Mouse (Mus musculus) central nervous system, embryonic 11.5 days (tissue): ENCODE data around the gene Lce3d. TPM values are rescaled to one million over a fixed set of nuclear protein-coding genes. Genes with fewer than 3 reads are reported as not detected.

ENCODE experiments used
- polyA plus RNA-seq: library from polyadenylated mRNA; depleted of rRNA; stranded (reverse); fragments of >200 nt; gene quantifications from 2 replicates; pipeline ENCODE4 v1.2.3, GENCODE M21; 2012; rRNA removed

Lce3d gene
- polyA plus RNA-seq, result not detected in 2 replicates

GRCm38 (mm10) chr3:92957090-92957489 is at the start of gene Lce3d:
Gene Lce3d (plus strand): TSS chr3:92957390.

GRCm38 (mm10) chr3:92926130-92926529 is 31.1 kb upstream of the Lce3d start, which contains the start of gene Lce3a:
Gene Lce3a (minus strand): TSS chr3:92926230.

GRCm38 (mm10) chr3:92932679-92933078 is 24.5 kb upstream of the Lce3d start, which contains the start of gene Lce3b:
Gene Lce3b (plus strand): TSS chr3:92932979.

GRCm38 (mm10) chr3:92944186-92944585 is 13.0 kb upstream of the Lce3d start, which contains the start of gene Lce3c:
Gene Lce3c (plus strand): TSS chr3:92944486.

GRCm38 (mm10) chr3:92966761-92967160 is 9.6 kb downstream of the Lce3d start, which contains the start of gene Lce3e:
Gene Lce3e (plus strand): TSS chr3:92967061.

GRCm38 (mm10) chr3:92991926-92992325 is 34.7 kb downstream of the Lce3d start, which contains the start of gene Lce3f:
Gene Lce3f (plus strand): TSS chr3:92992226.

Other genes with a start within 250 kb of the Lce3d start
- not detected in 2 replicates for gene Lce1e, start 248.3 kb upstream of the Lce3d start, polyA plus RNA-seq
- not detected in 2 replicates for gene Lce1f, start 237.0 kb upstream of the Lce3d start, polyA plus RNA-seq
- not detected in 2 replicates for gene Gm38119, start 218.3 kb upstream of the Lce3d start, polyA plus RNA-seq
- gene Lce1g, start 205.1 kb upstream of the Lce3d start, polyA plus RNA-seq, result not detected in 2 replicates
- gene Lce1h, start 192.3 kb upstream of the Lce3d start, polyA plus RNA-seq, result not detected in 2 replicates
- not detected in 2 replicates for gene Lce1i, start 178.5 kb upstream of the Lce3d start, polyA plus RNA-seq
- gene Lce1j, start 166.9 kb upstream of the Lce3d start, polyA plus RNA-seq, result not detected in 2 replicates
- gene Lce1k, start 149.5 kb upstream of the Lce3d start, polyA plus RNA-seq, result not detected in 2 replicates
- gene Kprp, start 130.1 kb upstream of the Lce3d start, polyA plus RNA-seq, result not detected in 2 replicates
- gene Lce1l, start 106.1 kb upstream of the Lce3d start, polyA plus RNA-seq, result not detected in 2 replicates
- not detected in 2 replicates for gene 2310050C09Rik, start 87.2 kb upstream of the Lce3d start, polyA plus RNA-seq
- gene Lce3a, start 31.2 kb upstream of the Lce3d start, polyA plus RNA-seq, result not detected in 2 replicates
- not detected in 2 replicates for gene Lce3b, start 24.4 kb upstream of the Lce3d start, polyA plus RNA-seq
- not detected in 2 replicates for gene Lce3c, start 12.9 kb upstream of the Lce3d start, polyA plus RNA-seq
- gene Lce3e, start 9.7 kb downstream of the Lce3d start, polyA plus RNA-seq, result not detected in 2 replicates
- not detected in 2 replicates for gene Lce3f, start 34.8 kb downstream of the Lce3d start, polyA plus RNA-seq
- 0.14 and 0.15 TPM in 2 replicates for gene Crct1, start 58.3 kb downstream of the Lce3d start, polyA plus RNA-seq
- not detected in 2 replicates for gene Lce1m, start 61.7 kb downstream of the Lce3d start, polyA plus RNA-seq
- gene Gm4858, start 111.4 kb downstream of the Lce3d start, polyA plus RNA-seq, result not detected in 2 replicates
- gene Crnn, start 187.4 kb downstream of the Lce3d start, polyA plus RNA-seq, result not detected in 2 replicates
- not detected in 2 replicates for gene Flg2, start 239.9 kb downstream of the Lce3d start, polyA plus RNA-seq